Mouse (Mus musculus): ENCODE results near the gene Ankrd61.

- TF ChIP-seq POLR2A (IDR thresholded peaks at IDR 0.05; ENCODE audit: extremely low read depth, insufficient read depth, low read length) (no peak), CTCF (IDR thresholded peaks at IDR 0.05; ENCODE audit: extremely low read depth, insufficient read depth, low read length) (no peak)
These were observed 34.5 kb upstream of the Ankrd61 start for GRCm38 (mm10) chr5:143931863-143932580.
